Mouse (Mus musculus) frontal cortex, postnatal 36 days (tissue): ENCODE measurements around the gene Olfr750.

Experiments used
- DNase-seq, 2 experiments: peaks; one replicate each; pipeline ENCODE4 v3.0.0; 2022; ENCODE audit warnings: low spot score in 2 of 2

The Olfr750 gene

DNA sequence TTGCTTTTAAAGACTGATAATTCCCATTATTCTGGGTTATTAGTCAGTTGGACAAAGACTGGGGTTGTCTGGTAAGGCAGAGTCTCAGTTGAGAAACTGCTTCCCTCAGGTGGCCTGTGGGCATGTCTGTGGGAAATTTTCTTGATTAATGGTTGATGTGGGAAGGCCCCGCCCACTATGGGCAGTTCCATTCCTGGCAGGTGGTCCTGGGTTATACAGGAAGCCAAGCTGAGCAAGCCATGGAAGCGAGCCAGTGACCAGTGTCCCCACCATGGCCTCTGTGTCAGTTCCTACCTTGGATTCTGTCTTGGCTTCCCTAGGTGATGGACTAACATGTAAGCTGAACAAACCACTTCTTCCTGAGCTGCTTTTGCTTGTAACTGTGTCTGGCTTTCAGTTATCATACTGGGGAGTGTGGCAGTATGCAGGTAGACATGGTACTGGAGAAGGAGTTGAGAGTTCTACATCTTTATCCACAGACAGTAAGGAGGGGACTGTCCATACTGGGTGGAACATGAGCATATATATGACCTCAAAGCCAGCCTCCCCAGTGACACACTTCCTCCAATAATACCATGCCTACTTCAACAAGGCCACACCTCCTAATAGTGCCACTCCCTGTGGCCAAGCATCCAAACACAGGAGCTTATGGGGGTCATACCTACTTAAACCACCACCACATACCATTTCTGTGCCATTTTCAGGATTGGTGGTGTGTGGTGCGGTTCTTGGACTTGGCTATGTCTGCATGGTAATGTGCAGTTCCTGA, 46.7 kb downstream of the Olfr750 start:
- DNase-seq: no peak

DNA sequence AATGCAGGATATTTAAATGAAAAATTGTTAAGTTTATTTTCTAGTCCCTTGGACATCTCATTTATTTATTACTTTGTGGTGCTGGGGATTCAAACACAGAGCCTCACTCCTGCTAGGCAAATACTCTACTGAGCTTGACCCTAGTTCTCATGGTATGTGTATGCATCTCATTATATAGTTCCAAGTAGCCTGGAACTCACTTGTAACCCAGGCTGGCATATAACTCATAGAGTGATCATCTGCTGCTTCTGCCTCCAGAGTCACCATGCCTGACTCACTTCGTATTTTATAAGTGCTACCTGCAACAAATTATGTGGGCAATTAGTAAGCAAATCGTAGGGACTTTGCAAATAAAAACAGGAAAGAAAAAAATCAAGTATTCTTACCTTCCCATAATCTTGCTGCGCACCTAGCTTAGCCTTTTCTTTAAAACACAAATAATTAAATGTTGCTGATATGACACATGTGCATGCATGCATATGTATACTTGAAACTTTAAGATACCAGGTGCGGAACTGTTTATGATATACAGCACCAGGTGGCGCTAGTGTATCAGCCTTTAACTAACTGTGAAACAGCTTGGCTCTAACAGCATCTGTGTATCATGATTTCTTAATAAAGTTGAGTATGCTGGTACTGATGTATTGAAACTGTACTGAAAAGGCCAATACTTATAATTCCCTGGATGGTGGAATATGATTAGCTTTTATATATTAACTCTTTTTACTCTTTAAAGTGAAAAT, 47.7 kb downstream of the Olfr750 start:
- DNase-seq: peak; percentile 52 to 85

DNA sequence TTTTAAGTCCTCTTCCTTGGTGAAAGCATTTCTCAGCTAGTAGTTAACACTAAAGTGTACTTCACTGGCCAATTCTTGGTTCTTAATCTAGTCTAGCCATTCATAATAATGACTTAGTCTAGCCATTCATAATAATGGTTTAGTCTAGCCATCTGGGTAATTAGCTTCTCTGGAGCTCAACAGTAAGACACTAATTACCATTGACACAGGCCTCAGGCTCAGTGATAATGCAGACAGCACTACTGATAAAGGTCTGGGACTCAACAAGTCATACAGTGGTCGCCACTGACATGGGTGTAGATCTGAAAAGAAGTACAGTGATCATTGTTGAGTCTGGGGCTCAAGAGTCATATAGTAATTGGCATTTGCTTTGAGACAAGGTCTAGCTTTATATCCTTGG, 49.4 kb downstream of the Olfr750 start:
- no peak for DNase-seq

DNA sequence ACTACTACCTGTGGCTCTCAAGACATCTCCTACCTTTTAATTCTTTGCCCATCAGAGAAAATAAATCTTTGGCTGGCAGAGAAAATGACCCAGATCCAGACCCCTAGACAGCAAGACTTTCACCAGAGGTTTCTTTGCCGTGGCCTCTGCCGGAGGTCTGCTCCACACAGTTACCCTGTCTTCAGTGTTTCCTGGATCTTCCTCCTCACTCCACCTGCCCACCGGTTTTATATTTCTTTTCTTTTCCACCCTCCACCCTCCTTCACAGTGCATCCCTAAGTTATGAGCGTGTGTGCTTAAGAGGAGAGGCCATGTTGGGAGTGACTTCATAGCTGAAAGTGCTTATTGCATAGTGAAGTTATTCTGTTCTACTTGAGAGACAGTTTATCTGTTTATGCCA, 50.8 kb downstream of the Olfr750 start:
- no peak for DNase-seq

DNA sequence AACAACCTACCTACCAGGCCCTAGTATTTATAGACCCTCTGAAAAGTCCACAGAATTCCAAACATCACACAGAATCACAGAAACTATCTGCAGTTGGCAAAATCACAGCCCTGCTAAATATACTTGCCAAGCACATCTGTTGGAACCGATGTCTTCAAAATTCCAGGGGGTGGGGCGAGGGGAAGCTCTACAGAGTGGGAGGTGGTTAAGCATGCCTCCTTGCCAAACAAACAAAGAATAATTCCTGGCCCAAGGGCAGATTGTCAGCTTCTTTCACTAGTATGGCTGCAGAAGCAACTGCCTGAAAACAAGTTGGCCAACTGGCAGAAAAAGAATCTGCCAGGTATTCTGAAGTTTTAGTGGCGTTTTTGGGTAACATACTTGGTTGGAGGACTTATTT, 57.0 kb downstream of the Olfr750 start:
- no peak for DNase-seq
